Mouse (Mus musculus) 416B (cell line): ENCODE data around the gene Smu1.
"Not testable (repeated sequence)": the region's sequence is repeated elsewhere in the genome, so short reads cannot be mapped to it uniquely, and the experiment has no call there.

Source experiments
- DNase-seq: peaks from one replicate; pipeline ENCODE4 v3.0.0; 2011; ENCODE audit warnings: low read depth

Smu1 gene

GRCm38 (mm10) chr4:40757780-40758420 is at the start of gene Smu1:
TSS of gene Smu1 (minus strand) at chr4:40757923.
- DNase-seq: peak; percentile 96

DNA sequence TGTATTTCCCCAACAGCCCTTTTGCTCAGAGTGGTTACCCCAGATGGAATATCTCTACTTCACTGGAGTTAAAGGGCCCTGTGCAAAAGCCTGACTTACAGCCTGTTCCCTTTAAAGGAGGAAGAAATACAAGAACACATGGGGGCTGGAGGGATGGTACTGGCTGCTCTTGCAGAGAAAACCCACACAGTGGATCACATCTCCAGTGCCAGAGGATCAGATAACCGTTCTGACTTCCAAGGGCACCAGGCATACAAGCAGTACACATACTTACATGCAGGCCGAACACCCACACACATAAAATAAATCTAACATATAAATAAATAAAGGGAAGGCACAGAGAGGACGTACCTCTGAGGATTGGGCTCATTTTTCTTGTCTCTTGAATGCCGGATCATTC is 49.7 kb upstream of the Smu1 start:
- DNase-seq: no peak

GRCm38 (mm10) chr4:40805401-40805800 is 47.7 kb upstream of the Smu1 start:
- DNase-seq: no peak

- DNase-seq: no peak
These were observed 45.1 kb upstream of the Smu1 start for GRCm38 (mm10) chr4:40802787-40803186.

GRCm38 (mm10) chr4:40801908-40802307 is 44.2 kb upstream of the Smu1 start:
- DNase-seq: no peak

- DNase-seq: no peak
These were observed 43.1 kb upstream of the Smu1 start for GRCm38 (mm10) chr4:40800873-40801272.

DNA sequence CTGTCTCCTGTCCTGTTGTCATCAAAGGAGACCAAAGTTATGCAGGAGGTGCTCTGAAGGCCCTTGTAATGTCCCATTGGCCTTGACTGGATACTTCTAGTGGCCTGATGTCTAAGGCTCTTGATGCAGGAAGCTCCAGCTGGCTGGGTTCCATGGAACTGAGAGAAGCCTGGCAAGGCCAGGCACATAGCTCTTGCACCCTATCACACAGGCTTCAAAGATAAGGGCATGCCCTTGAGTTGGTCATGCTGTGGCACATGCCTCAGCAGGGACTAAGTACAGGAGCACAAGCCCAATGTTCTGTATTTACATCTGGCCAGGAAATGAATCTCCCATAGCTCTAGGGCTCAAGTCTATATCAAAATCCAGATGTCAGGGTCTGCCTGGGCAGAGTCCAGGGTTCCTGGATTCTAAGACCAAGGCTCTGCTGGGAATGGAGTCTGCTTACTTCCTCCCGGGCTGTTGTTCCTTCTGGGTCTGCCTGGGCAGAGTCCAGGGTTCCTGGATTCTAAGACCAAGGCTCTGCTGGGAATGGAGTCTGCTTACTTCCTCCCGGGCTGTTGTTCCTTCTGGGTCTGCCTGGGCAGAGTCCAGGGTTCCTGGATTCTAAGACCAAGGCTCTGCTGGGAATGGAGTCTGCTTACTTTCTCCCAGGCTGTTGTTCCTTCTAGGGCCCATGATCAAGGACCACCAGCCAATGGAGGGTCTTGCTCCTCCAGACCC is 41.3 kb upstream of the Smu1 start:
- not testable (repeated sequence) for DNase-seq

GRCm38 (mm10) chr4:40795761-40796160 is 38.0 kb upstream of the Smu1 start:
- DNase-seq: peak; percentile 24

DNA sequence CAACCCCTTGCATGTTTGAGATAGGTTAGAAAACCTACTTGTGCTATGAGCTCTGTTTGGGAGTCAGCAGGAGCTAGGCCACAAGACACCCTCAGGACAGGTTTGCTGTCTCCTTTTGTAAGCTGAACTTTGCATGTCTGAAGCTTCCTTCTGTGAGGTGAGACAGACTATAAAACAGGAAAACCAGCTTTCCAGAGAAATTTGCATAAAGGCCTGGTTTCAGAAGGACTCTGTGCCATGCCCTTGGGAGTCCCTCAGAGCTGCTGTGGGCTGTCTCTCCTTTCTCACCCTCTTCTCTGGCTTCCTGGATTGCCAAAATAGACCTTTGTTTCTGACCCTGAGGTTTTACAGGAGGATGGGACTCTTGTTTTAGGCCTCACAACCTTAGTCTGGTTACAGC is 36.6 kb upstream of the Smu1 start:
- DNase-seq: no peak

GRCm38 (mm10) chr4:40791176-40791575 is 33.5 kb upstream of the Smu1 start:
- DNase-seq: no peak

DNA sequence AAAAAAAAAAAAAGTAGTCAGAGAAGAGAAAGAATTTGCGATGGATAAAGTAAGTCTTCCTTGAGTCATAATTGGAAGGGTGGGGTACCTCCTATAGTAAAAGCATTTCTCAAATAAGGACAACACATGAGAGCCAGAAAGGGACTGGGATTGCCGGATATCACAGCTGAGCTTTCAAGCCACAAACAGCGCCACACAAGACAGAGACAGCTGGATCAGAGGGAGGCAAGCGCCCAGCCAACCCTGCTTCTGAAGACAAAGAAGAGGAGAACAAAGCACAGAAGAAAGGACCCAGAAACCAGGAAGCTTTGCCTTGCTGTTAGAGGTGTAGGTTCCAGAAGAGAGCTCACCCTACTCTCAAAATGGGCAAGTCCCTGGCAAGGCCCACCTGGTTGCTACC is 28.9 kb upstream of the Smu1 start:
- no peak for DNase-seq

DNA sequence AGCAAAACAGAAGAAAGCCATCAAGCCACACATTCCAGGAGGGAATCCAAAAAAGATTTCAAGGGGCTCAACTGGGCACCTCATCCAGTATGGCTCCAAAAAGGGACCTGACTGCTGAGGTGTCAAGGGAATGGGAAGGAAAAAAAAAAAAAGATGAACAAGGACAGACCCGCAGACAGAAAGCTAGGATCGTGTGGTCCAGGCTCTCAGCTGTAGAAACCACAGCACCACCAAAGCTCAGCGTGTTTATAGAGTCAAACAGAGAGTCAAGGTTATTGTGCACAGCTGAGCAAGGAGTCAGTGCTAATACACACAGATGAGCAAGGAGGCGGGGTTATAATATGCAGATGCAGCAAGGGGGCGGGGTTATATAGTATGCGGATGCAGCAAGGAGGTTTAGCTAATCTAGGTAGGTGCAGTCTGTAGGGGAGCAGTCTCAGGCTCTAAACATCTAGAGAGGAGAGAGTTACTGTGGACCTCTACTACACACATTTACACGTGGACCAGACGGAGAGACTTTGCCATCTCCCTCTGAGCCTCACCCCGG is 28.0 kb upstream of the Smu1 start:
- peak; percentile 29 for DNase-seq

GRCm38 (mm10) chr4:40784556-40785169 is 26.9 kb upstream of the Smu1 start:
- no peak for DNase-seq

GRCm38 (mm10) chr4:40783049-40783448 is 25.3 kb upstream of the Smu1 start:
- DNase-seq: no peak

DNA sequence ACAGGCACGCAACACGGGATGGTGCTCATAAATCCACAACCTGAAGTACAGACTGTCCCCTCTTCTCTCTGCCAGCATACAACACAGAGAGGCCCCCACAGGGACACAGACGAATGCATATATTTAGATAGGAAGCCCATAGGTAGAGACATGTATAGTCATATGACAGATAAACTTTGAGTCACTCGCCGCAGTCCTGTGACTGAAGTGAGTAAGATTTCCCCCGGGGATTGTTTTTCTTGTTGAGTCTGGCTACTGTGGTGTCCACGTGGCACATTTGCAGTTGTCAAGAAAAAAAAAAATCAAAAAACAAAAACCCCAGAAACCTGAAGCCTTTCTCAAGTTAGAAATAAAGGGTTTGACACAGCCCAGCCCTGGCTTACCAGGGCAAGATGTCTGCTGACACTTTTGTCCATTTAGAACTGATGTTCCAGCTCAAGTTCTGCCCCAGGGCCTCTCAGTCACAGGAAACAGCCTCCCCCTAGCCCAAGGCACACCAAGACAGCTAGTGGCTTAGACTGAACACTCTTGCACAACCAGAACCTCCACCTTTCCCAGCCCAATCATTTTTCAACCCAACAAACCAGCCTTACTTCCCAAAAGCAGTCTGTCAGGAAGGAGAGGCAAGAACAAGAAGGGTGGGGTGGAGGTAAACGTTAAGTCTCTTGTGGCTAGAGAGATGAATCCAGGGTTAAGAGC is 24.2 kb upstream of the Smu1 start:
- DNase-seq: peak; percentile 94

- peak; percentile 95 for DNase-seq
These were observed 23.4 kb upstream of the Smu1 start for GRCm38 (mm10) chr4:40781143-40781542.

DNA sequence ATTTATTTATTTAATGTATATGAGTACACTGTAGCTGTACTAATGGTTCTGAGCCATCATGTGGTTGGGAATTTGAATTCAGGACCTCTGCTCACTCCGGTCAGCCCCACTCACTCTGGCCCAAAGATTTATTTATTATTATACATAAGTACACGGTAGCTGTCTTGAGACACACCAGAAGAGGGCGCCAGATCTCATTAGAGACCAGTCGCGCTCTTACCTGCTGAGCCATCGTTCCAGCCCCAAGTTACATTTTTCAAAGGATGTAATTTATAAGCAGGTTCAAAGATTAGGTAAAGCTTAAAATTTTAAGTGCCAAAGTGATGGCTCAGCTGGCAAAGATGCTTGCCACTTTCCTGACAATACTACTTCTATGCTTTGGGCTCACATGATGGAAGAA is 20.9 kb upstream of the Smu1 start:
- DNase-seq: peak; percentile 38

DNA sequence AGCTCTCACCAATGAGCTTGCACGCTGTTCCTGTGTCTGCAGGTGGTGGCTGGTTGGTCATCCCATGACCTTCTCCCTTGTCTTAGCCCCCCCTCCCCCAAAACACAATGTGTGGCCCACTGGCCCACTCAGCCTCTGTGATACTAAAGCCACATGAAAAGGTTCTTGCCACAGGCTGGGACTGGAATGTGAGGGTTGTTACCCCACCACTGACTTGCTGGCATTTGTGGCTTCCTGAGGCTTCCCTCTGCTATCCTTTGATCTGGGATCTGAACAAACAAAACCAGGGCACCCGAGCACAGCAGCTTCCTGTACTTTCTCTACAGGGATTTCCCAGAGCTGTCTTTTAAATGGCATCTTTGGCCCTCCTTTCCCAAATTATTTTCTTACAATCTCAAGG is 19.4 kb upstream of the Smu1 start:
- peak; percentile 69 for DNase-seq

DNA sequence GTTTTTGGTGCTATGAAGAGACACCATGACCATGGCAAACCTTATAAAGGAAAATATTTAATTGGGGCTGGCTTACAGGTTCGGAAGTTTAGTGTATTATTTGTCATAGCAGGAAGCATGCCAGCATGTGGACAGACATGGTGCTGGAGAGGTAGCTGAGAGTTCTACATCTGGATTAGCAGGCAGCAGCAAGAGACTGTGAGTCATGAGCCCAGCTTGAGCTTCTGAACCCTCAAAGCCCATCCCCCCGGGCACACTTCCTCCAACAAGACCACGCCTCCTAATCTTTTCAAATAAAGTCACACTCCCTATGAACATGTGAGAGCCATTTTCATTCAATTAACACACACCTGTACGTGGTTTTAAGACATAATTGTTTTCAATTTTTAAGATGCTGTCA is 18.7 kb upstream of the Smu1 start:
- peak; percentile 93 for DNase-seq

DNA sequence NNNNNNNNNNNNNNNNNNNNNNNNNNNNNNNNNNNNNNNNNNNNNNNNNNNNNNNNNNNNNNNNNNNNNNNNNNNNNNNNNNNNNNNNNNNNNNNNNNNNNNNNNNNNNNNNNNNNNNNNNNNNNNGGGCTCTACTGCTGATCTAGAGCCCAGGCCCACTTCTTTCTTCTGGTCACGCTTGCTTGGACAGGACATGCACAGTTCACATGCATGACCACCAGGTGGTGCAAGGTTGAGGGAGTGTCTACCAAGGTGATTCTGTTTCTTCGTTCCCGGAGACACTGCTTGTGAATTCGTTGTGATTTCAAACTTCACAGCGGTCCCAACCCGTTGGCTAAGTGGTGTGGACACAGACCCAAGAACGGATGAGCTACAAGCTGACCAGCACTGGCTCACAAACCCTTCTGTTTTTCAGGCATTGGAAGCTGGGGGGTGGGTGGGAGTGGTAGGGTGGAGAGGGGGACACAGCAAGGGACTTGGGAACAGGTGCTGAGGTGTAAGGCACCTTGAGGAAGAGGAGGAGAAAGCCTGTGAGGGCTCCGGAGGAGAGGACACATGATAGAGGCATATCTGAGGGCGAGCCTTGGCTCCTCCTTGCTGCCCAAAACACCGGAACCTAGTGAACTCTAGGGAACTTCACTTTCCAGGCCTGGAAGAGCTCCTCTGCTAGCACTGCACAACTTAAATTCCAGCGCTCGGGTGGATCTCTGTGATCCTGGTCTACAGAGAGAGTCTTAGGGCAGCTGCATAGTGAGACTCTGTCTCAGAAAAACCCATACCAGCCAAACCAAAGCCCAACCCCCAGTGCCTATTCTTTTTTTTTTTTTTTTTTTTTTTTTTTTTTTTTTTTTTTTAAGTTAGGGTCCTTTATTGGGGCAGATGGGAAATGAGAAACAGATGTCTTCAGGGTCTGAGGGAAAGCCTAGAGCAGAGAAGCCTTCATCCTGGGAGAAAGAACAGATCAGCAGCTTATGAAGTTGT is 16.8 kb upstream of the Smu1 start:
- DNase-seq: peak; percentile 88

GRCm38 (mm10) chr4:40759876-40760275 is 2.2 kb upstream of the Smu1 start:
- DNase-seq: peak; percentile 30
